Comparison of ENCODE assay signal across 19 mouse cellular contexts in the genomic region with DNA sequence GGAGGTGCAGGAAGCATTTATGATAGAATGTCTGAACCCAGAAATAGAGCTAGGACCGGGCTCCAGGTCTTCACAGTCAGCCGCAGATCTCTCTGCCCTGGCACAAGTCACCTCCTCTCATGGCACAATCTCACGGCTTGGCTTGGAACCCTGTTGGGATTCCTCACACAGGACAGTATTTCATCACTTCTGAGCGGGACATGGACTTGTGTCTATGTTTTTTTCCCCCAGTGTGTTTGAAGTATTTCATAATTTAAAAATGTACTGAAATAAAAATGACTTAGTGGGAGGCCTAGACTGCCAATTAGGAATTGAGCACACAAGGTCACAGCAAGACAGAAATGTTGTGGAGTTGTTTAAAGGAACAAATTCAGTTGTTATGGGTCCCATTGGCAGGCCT. TPM values are rescaled to one million over a fixed set of nuclear protein-coding genes. Genes with fewer than 3 reads are reported as not detected.
DNase-seq lines count a peak whose midpoint lies in the region; ATAC-seq lines count a peak whose summit lies in the region.
"Had no signal": no experiment of that assay in that cellular context is flagged by ENCODE, and none has a peak within 500 bp of the region (broad histone marks: within the 10 kb centered on the region; RNA-seq: fewer than 3 reads in every experiment).

No protein-coding gene starts in this region.

- ATAC-seq in kidney, embryonic 16.5 days (ENCODE audit: low FRiP score, low TSS enrichment), result no peak
- ATAC-seq in intestine, embryonic 15.5 days, result no peak
- ATAC-seq: intestine, embryonic 16.5 days; liver, embryonic 12.5 days had no signal

- H3K27me3 ChIP-seq in kidney, embryonic 16.5 days (ENCODE audit: insufficient read depth, low read length), result no peaks in the 10 kb centered on the region
- no peaks in the 10 kb centered on the region for H3K27me3 ChIP-seq in intestine, embryonic 15.5 days (replicated peaks)
- H3K27me3 ChIP-seq: hindbrain, embryonic 13.5 days; liver, embryonic 12.5 days; neural tube, embryonic 13.5 days had no signal

- H3K36me3 ChIP-seq in kidney, embryonic 16.5 days (ENCODE audit: insufficient read depth, low read length), result no peaks in the 10 kb centered on the region
- no peaks in the 10 kb centered on the region for H3K36me3 ChIP-seq in intestine, embryonic 15.5 days
- H3K36me3 ChIP-seq: forebrain, embryonic 10.5 days; hindbrain, embryonic 13.5 days; liver, embryonic 12.5 days; neural tube, embryonic 13.5 days had no signal

- WGBS in kidney, embryonic 16.5 days, result 86% methylated on average over 4 of the region's 4 CpGs
- 86% methylated on average over 4 of the region's 4 CpGs for WGBS in intestine, embryonic 15.5 days

- H3K9ac ChIP-seq in kidney, embryonic 16.5 days (replicated peaks; ENCODE audit: low read length), result no peak overlapping the region
- no peak overlapping the region for H3K9ac ChIP-seq in intestine, embryonic 15.5 days
- H3K9ac ChIP-seq: hindbrain, embryonic 13.5 days; liver, embryonic 12.5 days; neural tube, embryonic 13.5 days had no signal

- H3K4me2 ChIP-seq in kidney, embryonic 16.5 days (replicated peaks; ENCODE audit: low read depth, low read length), result no peak overlapping the region
- H3K4me2 ChIP-seq in intestine, embryonic 15.5 days (replicated peaks), result no peak overlapping the region
- H3K4me2 ChIP-seq: hindbrain, embryonic 13.5 days; liver, embryonic 12.5 days; midbrain, embryonic 11.5 days; neural tube, embryonic 13.5 days had no signal

- peak; percentile 50 for DNase-seq in adrenal gland, adult 8-10 months
- no peak for DNase-seq in adrenal gland, adult 18-20 months (ENCODE audit: low spot score in 2 of 2)
- DNase-seq in kidney, adult 9 months, result peak; percentile 3
- peak; percentile 63 for DNase-seq in lung, postnatal 36 days
- no peak for DNase-seq in layer of hippocampus, adult 11-12 months (ENCODE audit: low spot score)
- DNase-seq: cerebellum, adult 9-11 months had no signal

- H3K4me3 ChIP-seq in kidney, embryonic 16.5 days (ENCODE audit: low read length), result no peak overlapping the region
- H3K4me3 ChIP-seq in brown adipose tissue, adult 24 weeks (ENCODE audit: insufficient read depth, low read depth, low read length), result no peak overlapping the region
- no peak overlapping the region for H3K4me3 ChIP-seq in intestine, embryonic 15.5 days (replicated peaks)
- H3K4me3 ChIP-seq: forebrain, embryonic 10.5 days; heart, adult 2 months; hindbrain, embryonic 13.5 days; liver, embryonic 12.5 days; neural tube, embryonic 13.5 days had no signal

- no peaks in the 10 kb centered on the region for H3K9me3 ChIP-seq in kidney, embryonic 16.5 days (ENCODE audit: low read length)
- no peaks in the 10 kb centered on the region for H3K9me3 ChIP-seq in intestine, embryonic 15.5 days
- H3K9me3 ChIP-seq: forebrain, embryonic 10.5 days; hindbrain, embryonic 13.5 days; liver, embryonic 12.5 days; neural tube, embryonic 13.5 days had no signal

- no peak overlapping the region for H3K27ac ChIP-seq in kidney, embryonic 16.5 days (ENCODE audit: low read length)
- H3K27ac ChIP-seq in brown adipose tissue, adult 24 weeks (replicated peaks; ENCODE audit: low read depth, low read length), result peak overlapping the region; percentile 69
- H3K27ac ChIP-seq in intestine, embryonic 15.5 days, result no peak overlapping the region
- H3K27ac ChIP-seq: forebrain, embryonic 10.5 days; heart, adult 2 months; hindbrain, embryonic 13.5 days; liver, embryonic 12.5 days; neural tube, embryonic 13.5 days had no signal

- no peaks in the 10 kb centered on the region for H3K4me1 ChIP-seq in kidney, embryonic 16.5 days (ENCODE audit: insufficient read depth, low read length)
- H3K4me1 ChIP-seq in brown adipose tissue, adult 24 weeks (ENCODE audit: control insufficient read depth, insufficient read depth, insufficient read length, low read length), result peaks cover 13% of the 10 kb centered on the region
- H3K4me1 ChIP-seq in intestine, embryonic 15.5 days (replicated peaks), result no peaks in the 10 kb centered on the region
- H3K4me1 ChIP-seq: forebrain, embryonic 10.5 days; hindbrain, embryonic 13.5 days; liver, embryonic 12.5 days; neural tube, embryonic 13.5 days had no signal

RNA-seq across cellular contexts. Expression of gene Rtp1, which starts 15.3 kb away (rescaled TPM):
- not detected for total RNA-seq in adrenal gland, adult 8-10 months (2022)
- not detected for total RNA-seq in adrenal gland, adult 18-20 months (2021)
- polyA plus RNA-seq in kidney, embryonic 16.5 days (2015; fragmentation: Nextera tagmentation; extraction: Ambion mirVana), result 0.05 TPM in 1 of 2 replicates, not detected in the other
- polyA plus RNA-seq in brown adipose tissue, adult 24 weeks (2012; ENCODE audit: insufficient read depth, insufficient read length, missing spikeins), result not detected in 2 replicates
- not detected in 2 replicates for polyA plus RNA-seq in intestine, embryonic 15.5 days (2015; fragmentation: Nextera tagmentation; extraction: Ambion mirVana)
- total RNA-seq: heart, adult 2 months; MEL had no signal
- polyA plus RNA-seq: forebrain, embryonic 10.5 days; heart, adult 2 months; heart, postnatal 0 days; intestine, embryonic 16.5 days; liver, embryonic 12.5 days; midbrain, embryonic 11.5 days; thymus, postnatal 0 days had no signal

Comparison
In these comparisons a context has a peak if more than half of its experiments do, and no peak if none do; other contexts are left out.
1. DNase-seq: peak in adrenal gland, adult 8-10 months (single experiment), kidney, adult 9 months (single experiment) and lung, postnatal 36 days (single experiment); none in adrenal gland, adult 18-20 months (0 of 2) and layer of hippocampus, adult 11-12 months (single experiment).